Mouse (Mus musculus): Measurements from ENCODE around the gene Hmgn2.

Gene Hmgn2

DNA sequence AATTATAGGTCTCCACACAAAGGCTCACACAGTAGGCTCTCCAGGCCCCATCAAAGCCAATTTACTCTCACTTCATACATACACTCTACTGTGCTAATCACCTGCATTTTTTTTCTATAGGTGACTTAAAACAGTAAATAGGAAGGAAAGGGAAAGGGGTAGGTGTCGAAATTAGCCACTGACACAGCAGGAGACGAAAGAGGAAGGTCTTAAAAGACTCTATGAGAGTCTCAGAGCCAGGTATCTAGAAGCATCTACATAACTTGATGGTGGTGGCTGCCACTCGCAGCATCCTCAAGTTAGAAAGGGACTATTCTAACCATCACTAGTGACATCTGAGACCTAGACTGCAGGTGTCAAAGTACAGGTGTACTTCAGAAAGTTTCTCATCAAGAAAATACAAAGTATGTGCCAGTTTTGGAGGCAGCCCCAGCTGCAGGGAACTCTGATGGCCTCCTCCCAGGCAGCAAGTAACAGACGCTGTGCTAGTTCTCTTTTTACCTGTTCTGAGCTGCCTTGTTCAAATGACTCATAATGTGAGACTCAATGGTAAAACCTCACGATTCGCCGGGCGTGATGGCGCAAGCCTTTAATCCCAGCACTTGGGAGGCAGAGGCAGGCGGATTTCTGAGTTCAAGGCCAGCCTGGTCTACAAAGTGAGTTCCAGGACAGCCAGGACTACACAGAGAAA, 9.7 kb upstream of the Hmgn2 start:
- no peak for DNase-seq (ENCODE audit: low read depth, low spot score)

DNA sequence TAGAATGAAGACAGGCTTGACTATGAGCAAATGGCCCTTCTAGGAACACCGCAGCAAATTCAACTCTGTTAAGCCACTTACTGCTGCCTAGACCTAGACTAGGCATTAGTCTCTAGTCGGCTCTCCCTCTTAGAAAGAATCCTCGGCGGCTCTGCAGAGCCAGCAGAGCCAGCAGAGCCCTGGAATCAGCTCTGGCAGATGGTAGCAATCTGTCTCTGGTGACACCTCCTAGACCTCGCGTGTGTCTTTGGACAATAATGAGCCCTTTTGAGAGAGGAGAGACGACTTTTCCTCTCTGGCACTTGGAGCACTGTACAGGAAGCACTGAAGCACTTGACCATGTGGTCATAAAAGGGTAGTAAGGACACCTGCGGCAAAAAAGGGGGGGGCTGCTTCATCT, 3.3 kb upstream of the Hmgn2 start:
- DNase-seq (ENCODE audit: low read depth, low spot score): no peak

DNA sequence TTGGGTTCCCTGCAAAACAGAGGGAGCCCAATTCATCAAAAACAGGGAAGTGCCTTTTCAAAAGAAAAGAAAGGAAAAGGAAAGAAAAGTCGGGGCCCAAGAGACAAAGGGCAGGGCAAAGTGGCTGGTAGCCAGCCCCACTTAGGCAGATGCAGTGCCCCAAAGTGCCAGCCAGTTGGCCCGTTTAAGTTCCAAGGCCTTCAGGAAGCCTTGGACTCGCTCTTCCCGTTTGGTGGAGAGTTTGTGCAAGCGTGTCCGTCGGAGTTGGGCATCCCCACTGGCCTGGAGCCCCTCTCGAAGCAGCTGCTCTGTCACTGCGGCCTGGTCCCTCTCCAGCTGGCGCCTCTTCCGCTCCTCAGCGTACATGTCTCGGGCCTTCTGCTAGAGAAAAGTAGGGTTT, 2.4 kb upstream of the Hmgn2 start:
- no peak for DNase-seq (ENCODE audit: low read depth, low spot score)

GRCm38 (mm10) chr4:133970196-133970595, 1.7 kb upstream of the Hmgn2 start:
- no peak for DNase-seq (ENCODE audit: low read depth, low spot score)

- no peak for DNase-seq (ENCODE audit: low read depth, low spot score)
These were observed 792 bp upstream of the Hmgn2 start for GRCm38 (mm10) chr4:133969114-133969770.

DNA sequence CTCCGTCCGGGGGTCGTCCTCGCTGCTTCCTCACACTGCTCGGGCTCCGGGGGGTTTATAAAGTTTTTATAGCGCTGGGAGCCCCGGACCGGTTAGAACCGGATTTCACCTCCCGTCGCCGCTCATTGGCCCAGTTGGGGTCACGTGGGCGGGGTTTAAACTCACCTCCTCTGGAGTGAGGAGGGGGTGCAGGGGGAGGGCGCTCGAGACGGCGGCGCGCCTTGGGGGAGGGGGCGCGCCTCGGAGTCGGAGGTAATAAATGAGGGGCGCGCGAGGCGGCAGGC, 642 bp downstream of the Hmgn2 start:
- DNase-seq (ENCODE audit: low read depth, low spot score): peak; percentile 95

DNA sequence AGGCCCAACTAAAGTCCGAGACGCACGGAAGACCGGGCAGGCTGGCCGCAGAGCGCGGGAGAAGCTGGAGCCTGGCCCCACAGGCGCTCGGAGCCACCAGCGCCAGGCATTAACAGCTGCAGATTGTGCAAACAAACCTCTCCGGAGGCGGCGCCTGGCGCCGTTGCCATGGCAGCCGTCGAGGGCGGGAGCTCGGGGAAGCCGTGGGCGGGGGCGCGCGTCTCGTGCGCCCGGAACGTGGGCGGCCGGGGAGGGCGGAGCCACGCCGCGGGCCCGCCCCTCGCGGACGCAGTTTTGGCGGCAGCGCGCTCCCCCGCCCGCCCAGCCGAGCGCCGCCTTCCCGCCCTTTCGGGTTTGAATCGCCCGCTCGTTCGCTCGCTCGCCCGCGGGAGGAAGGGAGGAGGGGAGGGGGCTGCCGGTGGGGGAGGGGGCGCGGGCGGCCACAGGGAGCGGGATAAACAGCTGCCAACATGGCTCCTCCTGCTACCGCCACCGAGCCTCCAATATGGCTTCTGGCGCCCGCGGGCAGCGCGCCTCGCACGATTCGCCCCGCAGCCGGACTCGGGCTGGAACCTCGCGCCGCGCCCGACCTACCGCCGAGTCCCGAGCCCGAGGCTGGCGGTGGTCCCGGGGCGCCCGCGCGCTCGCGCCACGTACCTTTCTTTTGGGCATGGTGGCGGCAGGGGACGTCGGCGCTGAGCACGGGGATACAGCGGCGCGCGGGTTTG, 1.1 kb downstream of the Hmgn2 start:
- peak; percentile 90 for DNase-seq (ENCODE audit: low read depth, low spot score)

- DNase-seq (ENCODE audit: low read depth, low spot score): no peak
These were observed 2.0 kb downstream of the Hmgn2 start for GRCm38 (mm10) chr4:133966271-133966940.

GRCm38 (mm10) chr4:133962566-133962965, 5.9 kb downstream of the Hmgn2 start:
- DNase-seq (ENCODE audit: low read depth, low spot score): no peak

DNA sequence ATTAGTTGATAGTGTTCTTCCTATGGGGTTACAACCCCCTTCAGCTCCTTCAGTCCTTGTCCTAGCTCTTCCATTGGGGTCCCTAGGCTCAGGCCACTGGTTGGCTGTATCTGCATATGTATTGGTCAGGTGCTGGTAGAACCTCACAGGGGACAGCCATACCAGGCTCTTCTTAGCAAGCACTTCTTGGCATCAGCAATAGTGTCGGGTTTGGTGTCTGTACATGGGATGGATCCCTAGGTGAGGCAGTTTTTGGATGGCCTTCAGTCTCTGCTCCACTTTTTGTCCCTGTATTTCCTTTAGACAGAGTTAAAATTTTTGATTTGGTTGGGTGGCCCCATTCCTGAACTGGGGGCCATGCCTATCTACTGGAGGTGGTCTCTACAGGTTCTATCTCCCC, 9.6 kb downstream of the Hmgn2 start:
- DNase-seq (ENCODE audit: low read depth, low spot score): no peak

- no peak for DNase-seq (ENCODE audit: low read depth, low spot score)
These were observed 12.1 kb downstream of the Hmgn2 start for GRCm38 (mm10) chr4:133956358-133956757.

- no peak for DNase-seq (ENCODE audit: low read depth, low spot score)
These were observed 21.7 kb downstream of the Hmgn2 start for GRCm38 (mm10) chr4:133946736-133947135.

- no peak for DNase-seq (ENCODE audit: low read depth, low spot score)
These were observed 24.7 kb downstream of the Hmgn2 start for GRCm38 (mm10) chr4:133943791-133944190.

GRCm38 (mm10) chr4:133942679-133943078, 25.8 kb downstream of the Hmgn2 start:
- DNase-seq (ENCODE audit: low read depth, low spot score): no peak

- no peak for DNase-seq (ENCODE audit: low read depth, low spot score)
These were observed 26.9 kb downstream of the Hmgn2 start for GRCm38 (mm10) chr4:133941576-133941975.

GRCm38 (mm10) chr4:133940386-133941260, 27.8 kb downstream of the Hmgn2 start:
- no peak for DNase-seq (ENCODE audit: low read depth, low spot score)

GRCm38 (mm10) chr4:133938077-133938476, 30.4 kb downstream of the Hmgn2 start:
- no peak for DNase-seq (ENCODE audit: low read depth, low spot score)

GRCm38 (mm10) chr4:133931785-133932184, 36.7 kb downstream of the Hmgn2 start:
- no peak for DNase-seq (ENCODE audit: low read depth, low spot score)

GRCm38 (mm10) chr4:133931349-133931748, 37.1 kb downstream of the Hmgn2 start:
- DNase-seq (ENCODE audit: low read depth, low spot score): no peak

DNA sequence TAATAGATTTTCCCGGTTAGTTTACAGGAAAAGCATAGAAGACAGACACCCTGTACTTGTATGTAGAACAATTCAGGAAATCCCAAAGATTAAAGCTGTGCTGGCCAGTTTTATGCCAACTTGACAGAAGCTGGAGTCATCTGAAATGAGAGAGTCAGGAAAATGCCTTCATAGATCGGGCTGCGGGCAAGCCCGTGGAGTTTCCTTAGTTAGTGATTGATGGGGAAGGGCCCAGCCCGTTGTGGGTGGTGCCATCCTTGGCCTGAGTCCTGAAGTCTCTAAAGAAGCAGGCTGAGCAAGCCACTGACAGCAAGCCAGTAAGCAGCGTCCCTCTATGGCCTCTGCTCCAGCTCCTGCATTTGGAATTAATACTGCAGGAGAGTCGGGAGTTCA, 39.2 kb downstream of the Hmgn2 start:
- no peak for DNase-seq (ENCODE audit: low read depth, low spot score)

- DNase-seq (ENCODE audit: low read depth, low spot score): no peak
These were observed 39.7 kb downstream of the Hmgn2 start for GRCm38 (mm10) chr4:133928576-133929277.
